Mouse (Mus musculus) testis, adult 2 months (tissue): ENCODE measurements at regions not wholly inside any gene's neighbourhood (a gene's known extent, or its start where the extent isn't known, plus 50 kb on each side); places are given as distances from the start of the nearest gene placed in this dataset.

Experiments used
- CTCF ChIP-seq: fragments of 200-500 bp; IDR thresholded peaks from 2 replicates; pipeline ENCODE4 v1.5.1; 2012; ENCODE audit warnings: low read depth, mild to moderate bottlenecking, inconsistent platforms, low read length, moderate library complexity; ENCODE audit not compliant: control insufficient read depth, insufficient read depth, insufficient replicate concordance
- POLR2A ChIP-seq: fragments of 200-500 bp; IDR thresholded peaks from 2 replicates; pipeline ENCODE4 v1.6.1; 2012; ENCODE audit warnings: low read depth, mild to moderate bottlenecking, inconsistent platforms, low read length, moderate library complexity; ENCODE audit not compliant: control insufficient read depth

- TF ChIP-seq CTCF (no peak), POLR2A (no peak)
Measured at GRCm38 (mm10) chr13:60308062-60308801, 131.1 kb upstream of the Gas1 start.
